In the genomic region with DNA sequence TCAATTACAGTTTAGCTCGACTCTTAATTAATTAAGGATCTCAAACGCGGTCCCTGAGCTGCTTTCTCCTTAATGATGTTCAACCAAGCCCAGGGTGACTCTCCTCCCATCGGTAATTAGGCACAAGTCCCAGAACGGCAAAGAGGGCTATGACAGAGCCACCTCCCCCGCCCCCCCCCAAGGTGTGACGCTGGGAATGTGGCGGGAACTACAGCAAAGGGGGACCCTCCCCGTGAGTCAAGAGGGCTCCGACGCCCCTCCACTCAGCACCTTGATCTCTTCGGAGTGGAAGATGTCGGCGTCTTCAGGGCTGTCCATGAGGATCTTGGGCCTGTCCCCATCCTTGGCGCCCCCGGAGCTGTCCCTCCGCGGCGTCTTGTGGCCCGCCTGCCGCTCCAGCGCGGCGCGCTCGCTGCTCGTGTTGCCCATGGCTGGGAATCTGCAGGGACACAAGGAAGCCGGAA, we compare ENCODE assay signal across 8 mouse cellular contexts. TPM values are rescaled to one million over a fixed set of nuclear protein-coding genes. Genes with fewer than 3 reads are reported as not detected.
DNase-seq lines count a peak whose midpoint lies in the region; ATAC-seq and TF ChIP-seq lines count a peak whose summit lies in the region.

No protein-coding gene starts in this region.

- no peaks in the 10 kb centered on the region for H3K27me3 ChIP-seq in embryonic facial prominence, embryonic 10.5 days (replicated peaks; ENCODE audit: low read depth, poor library complexity, severe bottlenecking)
- H3K27me3 ChIP-seq in intestine, embryonic 16.5 days (replicated peaks; ENCODE audit: control insufficient read depth, insufficient read depth, low read length) = no peaks in the 10 kb centered on the region
- no peaks in the 10 kb centered on the region for H3K27me3 ChIP-seq in midbrain, postnatal 0 days (ENCODE audit: insufficient read depth, low read length)

- under 1% methylated on average over 28 of the region's 28 CpGs for WGBS in embryonic facial prominence, embryonic 10.5 days
- WGBS in intestine, embryonic 16.5 days = under 1% methylated on average over 28 of the region's 28 CpGs
- under 1% methylated on average over 27 of the region's 28 CpGs for WGBS in midbrain, postnatal 0 days

- peaks cover 23% of the 10 kb centered on the region for H3K4me1 ChIP-seq in embryonic facial prominence, embryonic 10.5 days
- H3K4me1 ChIP-seq in intestine, embryonic 16.5 days (ENCODE audit: control insufficient read depth, insufficient read depth, low read length) = peaks cover 22% of the 10 kb centered on the region
- H3K4me1 ChIP-seq in midbrain, postnatal 0 days (ENCODE audit: insufficient read depth, low read length) = peaks cover 9% of the 10 kb centered on the region

- peak overlapping the region; percentile 64 for H3K4me2 ChIP-seq in intestine, embryonic 16.5 days (ENCODE audit: low read depth, low read length)
- peak overlapping the region; percentile 85 for H3K4me2 ChIP-seq in midbrain, postnatal 0 days (ENCODE audit: low read depth, low read length, poor library complexity, severe bottlenecking)

- peak; percentile 58 for ATAC-seq in intestine, embryonic 16.5 days
- peak; percentile 70 for ATAC-seq in midbrain, postnatal 0 days (ENCODE audit: low FRiP score)
- ATAC-seq in activated CD4-positive, CD25-positive, alpha-beta regulatory T cell, adult 4 months = no peak

- peak in 1 of 2 experiments; percentile 42 for DNase-seq in layer of hippocampus, adult 2 months (ENCODE audit: low spot score in 2 of 2)
- no peak for DNase-seq in layer of hippocampus, postnatal 36 days
- no peak for DNase-seq in embryonic facial prominence, embryonic 10.5 days (ENCODE audit: low spot score)
- DNase-seq in midbrain, postnatal 0 days (ENCODE audit: low spot score) = no peak
- DNase-seq in ovary, adult 18-20 months (ENCODE audit: low spot score) = no peak
- DNase-seq in frontal cortex, postnatal 36 days (ENCODE audit: low spot score in 2 of 2) = no peak

- H3K9ac ChIP-seq in intestine, embryonic 16.5 days (ENCODE audit: low read depth, low read length) = peak overlapping the region; percentile 89
- peak overlapping the region; percentile 80 for H3K9ac ChIP-seq in midbrain, postnatal 0 days (replicated peaks; ENCODE audit: low read length, poor library complexity, severe bottlenecking)

- peak overlapping the region; percentile 90 for H3K27ac ChIP-seq in layer of hippocampus, adult 2 months
- peak overlapping the region; percentile 94 for H3K27ac ChIP-seq in embryonic facial prominence, embryonic 10.5 days (replicated peaks)
- peak overlapping the region; percentile 93 for H3K27ac ChIP-seq in intestine, embryonic 16.5 days (ENCODE audit: low read length)
- H3K27ac ChIP-seq in midbrain, postnatal 0 days (ENCODE audit: low read depth, low read length) = peak overlapping the region; percentile 70

- H3K36me3 ChIP-seq in embryonic facial prominence, embryonic 10.5 days (replicated peaks) = peaks cover 37% of the 10 kb centered on the region
- peaks cover 22% of the 10 kb centered on the region for H3K36me3 ChIP-seq in intestine, embryonic 16.5 days (ENCODE audit: control insufficient read depth, insufficient read depth, low read length)
- peaks cover 26% of the 10 kb centered on the region for H3K36me3 ChIP-seq in midbrain, postnatal 0 days (ENCODE audit: insufficient read depth, low read length)

- TF ChIP-seq CTCF in layer of hippocampus, adult 2 months (conservative IDR thresholded peaks at IDR 0.05) = no peak
- no peak for TF ChIP-seq CTCF in midbrain, postnatal 0 days (IDR thresholded peaks at IDR 0.05)

- H3K4me3 ChIP-seq in layer of hippocampus, adult 2 months = peak overlapping the region; percentile 61
- H3K4me3 ChIP-seq in embryonic facial prominence, embryonic 10.5 days = peak overlapping the region; percentile 91
- peak overlapping the region; percentile 86 for H3K4me3 ChIP-seq in intestine, embryonic 16.5 days (ENCODE audit: low read length)
- peak overlapping the region; percentile 87 for H3K4me3 ChIP-seq in midbrain, postnatal 0 days (ENCODE audit: low read depth, low read length)

- no peaks in the 10 kb centered on the region for H3K9me3 ChIP-seq in embryonic facial prominence, embryonic 10.5 days
- H3K9me3 ChIP-seq in intestine, embryonic 16.5 days (ENCODE audit: control insufficient read depth, low read length) = no peaks in the 10 kb centered on the region
- no peaks in the 10 kb centered on the region for H3K9me3 ChIP-seq in midbrain, postnatal 0 days (ENCODE audit: low read length)

RNA-seq across cellular contexts. Expression of a gene that starts 0.5 kb away (rescaled TPM):
- 10 to 100 TPM; 19.4 to 19.7 TPM for total RNA-seq in layer of hippocampus, adult 2 months (2021)
- total RNA-seq in layer of hippocampus, postnatal 36 days (2021) = 10 to 100 TPM; 16.4 to 17.5 TPM
- polyA plus RNA-seq in embryonic facial prominence, embryonic 10.5 days (2016; fragmentation: Nextera tagmentation; extraction: Ambion mirVana) = 77.1 and 79.2 TPM in 2 replicates
- polyA plus RNA-seq in intestine, embryonic 16.5 days (2015; fragmentation: Nextera tagmentation; extraction: Ambion mirVana) = 74.8 and 83.1 TPM in 2 replicates
- 43.8 and 47.0 TPM in 2 replicates for total RNA-seq in midbrain, postnatal 0 days (2014; rRNA removed)
- polyA plus RNA-seq in midbrain, postnatal 0 days (2015; fragmentation: Nextera tagmentation; extraction: Ambion mirVana) = 47.0 and 53.3 TPM in 2 replicates
- polyA plus RNA-seq in activated CD4-positive, CD25-positive, alpha-beta regulatory T cell, adult 4 months (2017; shearing (Covaris generic)) = 10 to 100 TPM; 36.1 to 43.3 TPM

RNA-seq across cellular contexts. Expression of a gene that starts 59.2 kb away (rescaled TPM):
- not detected for total RNA-seq in layer of hippocampus, adult 2 months (2021)
- not detected for total RNA-seq in layer of hippocampus, postnatal 36 days (2021)
- polyA plus RNA-seq in embryonic facial prominence, embryonic 10.5 days (2016; fragmentation: Nextera tagmentation; extraction: Ambion mirVana) = not detected in 2 replicates
- not detected in 2 replicates for polyA plus RNA-seq in intestine, embryonic 16.5 days (2015; fragmentation: Nextera tagmentation; extraction: Ambion mirVana)
- not detected in 2 replicates for total RNA-seq in midbrain, postnatal 0 days (2014; rRNA removed)
- polyA plus RNA-seq in midbrain, postnatal 0 days (2015; fragmentation: Nextera tagmentation; extraction: Ambion mirVana) = not detected in 2 replicates
- polyA plus RNA-seq in activated CD4-positive, CD25-positive, alpha-beta regulatory T cell, adult 4 months (2017; shearing (Covaris generic)) = not detected
